Mouse (Mus musculus) cerebellum, adult 2 months (tissue): Measurements from ENCODE around the gene Col6a6. TPM values are rescaled to one million over a fixed set of nuclear protein-coding genes. Genes with fewer than 3 reads are reported as not detected.
"Not testable (repeated sequence)": the region's sequence is repeated elsewhere in the genome, so short reads cannot be mapped to it uniquely, and the experiment has no call there.

Experiments used
- DNase-seq, 2 experiments: peaks; one replicate each; pipeline ENCODE4 v3.0.0; 2021
- H3K27ac ChIP-seq: fragments of 200-500 bp; 2 replicates; pipeline ENCODE4 v1.5.1; 2012; ENCODE audit warnings: low read length, control low read depth, inconsistent platforms; ENCODE audit not compliant: insufficient read depth
- H3K27me3 ChIP-seq: fragments of 200-500 bp; 2 replicates; pipeline ENCODE4 v1.6.1; 2012; ENCODE audit warnings: inconsistent platforms, mild to moderate bottlenecking, low read length, moderate library complexity; ENCODE audit not compliant: control insufficient read depth, insufficient read depth
- H3K4me1 ChIP-seq: fragments of 200-500 bp; 2 replicates; pipeline ENCODE4 v1.6.1; 2011; ENCODE audit warnings: low read length; ENCODE audit not compliant: control insufficient read depth, insufficient read depth
- H3K4me3 ChIP-seq: fragments of 200-500 bp; replicated peaks from 2 replicates; pipeline ENCODE3; 2011; ENCODE audit warnings: mild to moderate bottlenecking, low read depth, low read length, control low read depth; ENCODE audit not compliant: insufficient read depth
- CTCF ChIP-seq: fragments of 200-500 bp; IDR thresholded peaks from 2 replicates; pipeline ENCODE4 v1.5.1; 2011; ENCODE audit warnings: low read depth, mild to moderate bottlenecking, control low read depth, low read length, moderate library complexity, borderline replicate concordance; ENCODE audit not compliant: insufficient read depth
- POLR2A ChIP-seq: fragments of 200-500 bp; IDR thresholded peaks from 2 replicates; pipeline ENCODE4 v1.6.1; 2011; ENCODE audit warnings: low read length, control low read depth, borderline replicate concordance; ENCODE audit not compliant: insufficient read depth
- WGBS: fragments of 180-500 bp; shearing (Covaris S2); methylation state at CpG from one replicate; pipeline ENCODE4 v1.1.7; 2018; 5-methylcytosine and 5-hydroxymethylcytosine counted together
- polyA plus RNA-seq: library from polyadenylated mRNA; depleted of rRNA; stranded (reverse); fragments of >200 nt; gene quantifications from 2 replicates; pipeline ENCODE4 v1.2.3, GENCODE M21; 2012; rRNA removed

The Col6a6 gene
- polyA plus RNA-seq, 1 experiment = 0.11 TPM

- H3K4me1 ChIP-seq = no peaks in the 10 kb centered on the region
- DNase-seq = no peak
- WGBS = 94% methylated on average over 4 of the region's 4 CpGs
- no peak for TF ChIP-seq POLR2A
- TF ChIP-seq CTCF = no peak
- H3K4me3 ChIP-seq = no peak overlapping the region
- no peaks in the 10 kb centered on the region for H3K27me3 ChIP-seq
- H3K27ac ChIP-seq = no peak overlapping the region
Measured at GRCm38 (mm10) chr9:105670916-105671315, 157.0 kb downstream of the Col6a6 start.

GRCm38 (mm10) chr9:105665269-105665668 lies 162.7 kb downstream of the Col6a6 start:
- TF ChIP-seq CTCF (no peak), POLR2A (no peak)
- Histone ChIP-seq H3K4me3 (no peak overlapping the region), H3K4me1 (no peaks in the 10 kb centered on the region), H3K27ac (no peak overlapping the region), H3K27me3 (no peaks in the 10 kb centered on the region)
- 95% methylated on average over 7 of the region's 7 CpGs for WGBS
- DNase-seq = no peak

DNA sequence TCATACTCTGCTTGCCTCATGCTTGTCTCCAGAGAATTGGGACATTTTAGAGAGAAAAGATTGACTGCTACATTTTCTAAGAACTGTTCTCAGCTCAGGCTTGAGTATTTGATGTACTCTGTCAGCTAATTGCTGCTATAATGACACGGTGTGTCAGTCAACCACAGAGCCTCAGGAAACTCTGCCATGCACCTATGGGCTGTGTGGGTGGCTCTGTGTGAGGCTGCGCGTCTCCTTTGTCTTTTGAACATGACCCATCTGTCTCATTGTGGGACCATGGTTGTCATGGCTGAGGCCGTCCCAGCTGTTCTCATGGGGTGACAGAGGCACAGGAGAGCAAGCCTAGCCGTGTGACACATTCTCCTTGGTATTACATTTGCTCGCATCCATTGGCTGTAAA lies 168.1 kb downstream of the Col6a6 start:
- H3K4me3 ChIP-seq = no peak overlapping the region
- WGBS = 89% methylated on average over 6 of the region's 6 CpGs
- no peak overlapping the region for H3K27ac ChIP-seq
- DNase-seq = no peak
- no peaks in the 10 kb centered on the region for H3K27me3 ChIP-seq
- no peak for TF ChIP-seq POLR2A
- no peak for TF ChIP-seq CTCF
- H3K4me1 ChIP-seq = no peaks in the 10 kb centered on the region

DNA sequence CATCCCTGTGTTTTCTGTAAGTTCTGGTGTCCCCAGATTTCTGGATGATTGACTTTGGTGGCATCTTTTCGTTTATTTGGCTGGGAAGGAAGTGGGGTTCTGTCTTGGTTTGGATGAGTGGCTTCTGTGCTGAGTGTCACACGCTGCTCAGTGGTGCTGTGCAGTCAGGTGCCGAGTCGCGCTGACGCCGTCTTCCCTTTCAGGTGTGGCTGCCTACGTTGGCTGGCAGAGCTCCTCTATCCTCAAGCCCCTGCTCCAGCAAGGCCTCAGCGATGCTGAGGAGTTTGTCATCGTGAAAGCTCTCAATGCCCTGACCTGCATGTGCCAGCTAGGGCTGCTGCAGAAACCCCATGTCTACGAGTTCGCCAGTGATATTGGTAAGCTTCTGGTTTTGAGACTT lies 169.7 kb downstream of the Col6a6 start:
- no peak overlapping the region for H3K4me3 ChIP-seq
- DNase-seq = no peak
- 94% methylated on average over 12 of the region's 12 CpGs for WGBS
- no peaks in the 10 kb centered on the region for H3K4me1 ChIP-seq
- no peaks in the 10 kb centered on the region for H3K27me3 ChIP-seq
- H3K27ac ChIP-seq = no peak overlapping the region
- no peak for TF ChIP-seq CTCF
- TF ChIP-seq POLR2A = no peak

DNA sequence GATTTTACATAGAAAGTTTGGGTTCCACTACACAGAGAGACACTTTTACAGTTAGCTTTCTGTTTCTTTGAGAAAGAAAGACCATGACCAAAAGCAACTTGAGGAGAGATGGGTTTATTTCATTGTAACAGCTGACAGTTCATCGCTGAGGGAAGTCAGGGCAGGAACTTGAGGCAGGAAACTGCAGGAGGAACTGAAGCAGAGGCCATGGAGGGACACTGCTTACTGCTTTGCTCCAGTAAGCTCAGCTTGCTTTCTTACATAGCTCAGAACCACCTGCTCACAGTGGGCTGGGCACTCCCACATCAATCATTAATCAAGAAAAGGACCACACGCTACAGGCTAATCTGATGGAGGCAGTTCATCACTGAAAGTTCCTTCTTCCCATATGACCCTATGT lies 171.8 kb downstream of the Col6a6 start:
- TF ChIP-seq CTCF = no peak
- TF ChIP-seq POLR2A = no peak
- H3K27ac ChIP-seq = no peak overlapping the region
- 76% methylated on average over 2 of the region's 2 CpGs for WGBS
- no peaks in the 10 kb centered on the region for H3K27me3 ChIP-seq
- no peak overlapping the region for H3K4me3 ChIP-seq
- no peak for DNase-seq
- H3K4me1 ChIP-seq = no peaks in the 10 kb centered on the region

DNA sequence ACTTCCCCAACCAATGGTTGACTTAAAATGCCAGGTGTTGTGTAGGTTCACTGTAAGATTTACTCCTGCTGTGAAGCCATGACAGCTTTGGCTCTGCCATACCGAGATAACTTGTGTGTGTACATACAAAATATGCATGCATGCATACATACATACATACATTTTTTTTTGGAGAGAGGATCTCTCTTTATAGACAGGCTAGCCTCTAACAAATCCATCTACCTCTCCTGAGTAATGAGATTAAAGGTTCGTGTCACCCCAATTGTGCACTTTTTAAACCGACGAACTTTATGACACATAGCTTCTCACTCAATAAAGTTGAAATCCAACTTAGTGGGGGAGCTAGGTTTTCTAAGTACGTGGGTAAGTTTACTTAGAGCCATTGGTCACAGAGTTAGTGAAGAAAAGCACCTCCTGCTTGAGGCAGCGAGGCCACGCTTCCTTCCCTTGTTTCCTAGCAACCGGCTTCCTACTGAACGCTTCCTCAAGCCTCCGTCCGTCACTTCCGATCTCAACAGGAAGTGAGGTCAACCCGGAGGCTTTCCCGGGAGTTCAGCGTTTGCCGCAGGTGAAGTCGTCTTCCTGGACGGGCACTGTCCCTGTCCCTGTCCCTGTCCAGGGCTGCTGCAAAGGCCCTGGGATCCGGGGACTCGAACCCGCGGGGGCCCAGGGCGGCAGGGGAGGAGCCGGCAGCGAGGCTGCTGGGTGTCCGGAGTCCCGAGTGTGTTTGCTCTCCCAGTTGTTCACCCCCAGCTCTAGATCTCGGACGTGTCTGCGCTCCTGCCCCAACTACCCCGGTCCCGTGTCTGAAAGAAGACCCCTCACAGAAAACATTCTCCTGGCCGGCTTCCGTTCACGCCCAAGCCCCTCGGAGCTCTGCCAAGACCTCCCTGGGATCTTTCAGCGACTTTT lies 185.2 kb downstream of the Col6a6 start, which contains the start of gene Pik3r4:
Gene Pik3r4, plus strand, starts transcription at position 519 of the 912 bp plus-strand sequence.
- 5% methylated on average over 37 of the region's 37 CpGs for WGBS
- H3K27ac ChIP-seq = no peak within 1 kb of the TSS

DNA sequence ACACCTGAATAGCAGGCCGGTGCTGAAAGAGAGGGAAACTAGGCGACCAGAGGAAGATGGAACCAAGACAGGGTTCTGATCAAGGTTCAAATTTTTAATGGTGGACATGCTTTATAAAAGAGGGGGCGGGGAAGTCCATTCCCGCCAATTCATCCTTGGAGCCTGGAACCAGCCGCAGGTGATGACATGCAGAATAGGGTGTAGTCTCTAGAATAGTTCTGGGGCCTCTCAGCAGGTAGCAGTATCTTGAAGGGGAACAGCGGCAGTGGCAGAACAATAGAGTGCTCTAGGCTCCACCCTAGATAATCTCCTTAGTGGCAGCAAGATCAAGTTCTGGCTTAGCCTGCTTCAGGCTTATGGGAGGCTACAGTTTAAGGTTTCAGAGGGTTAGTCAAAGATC lies 186.6 kb downstream of the Col6a6 start:
- not testable (repeated sequence) for H3K27me3 ChIP-seq, H3K4me3 ChIP-seq, H3K27ac ChIP-seq, DNase-seq, H3K4me1 ChIP-seq
- WGBS = 72% methylated on average over 6 of the region's 6 CpGs

More for the DNA sequence above, 185.2 kb downstream of the Col6a6 start, which contains the start of gene Pik3r4:
- peak; percentile 89 to 92 for DNase-seq
- TF ChIP-seq CTCF (no peak), POLR2A (peak; percentile 91)
- Histone ChIP-seq H3K4me1 (peaks cover 3% of the 10 kb centered on the region; the same call in 1 of the 2 replicates), H3K27me3 (no peaks in the 10 kb centered on the region), H3K4me3 (peak within 1 kb of the TSS; percentile 63)

Other genes with a start within 250 kb of the Col6a6 start
- 24.5 and 24.8 TPM in 2 replicates for gene Pik3r4, start 185.2 kb downstream of the Col6a6 start, polyA plus RNA-seq
- 0.10 and 0.11 TPM in 2 replicates for gene Col6a5, start 132.5 kb upstream of the Col6a6 start, polyA plus RNA-seq